Mouse (Mus musculus): Measurements from ENCODE around the gene Lrch1.

- TF ChIP-seq ZKSCAN1 (IDR thresholded peaks at IDR 0.05; ENCODE audit: low read depth, low read length) (no peak), ZC3H11A (IDR thresholded peaks at IDR 0.05; ENCODE audit: low read depth, low read length) (no peak), HCFC1 (IDR thresholded peaks at IDR 0.05; ENCODE audit: low read depth, low read length) (no peak), TAL1 (IDR thresholded peaks at IDR 0.05; ENCODE audit: low read length) (no peak), MAX (IDR thresholded peaks at IDR 0.05; ENCODE audit: low read length) (no peak), POLR2A (IDR thresholded peaks at IDR 0.05; ENCODE audit: control insufficient read depth in 1 of 2, insufficient read depth in 1 of 2, low read depth in 1 of 2, low read length in 2 of 2, poor library complexity in 1 of 2) (no peak), EP300 (IDR thresholded peaks at IDR 0.05; ENCODE audit: low read depth in 1 of 2, low read length in 2 of 2) (no peak)
Observed at GRCm38 (mm10) chr14:74794931-74795330, 152.7 kb downstream of the Lrch1 start.
